Mouse (Mus musculus) E14TG2a.4 (cell line): ENCODE measurements around the gene Rundc3a.
"Not testable (repeated sequence)": the region's sequence is repeated elsewhere in the genome, so short reads cannot be mapped to it uniquely, and the experiment has no call there.

Experiments used
- CTCF ChIP-seq: conservative IDR thresholded peaks from 2 replicates; pipeline ENCODE4 v1.5.1; 2014; ENCODE audit warnings: low read length
- NANOG ChIP-seq: IDR thresholded peaks from 2 replicates; pipeline ENCODE4 v1.6.1; 2014; ENCODE audit warnings: borderline replicate concordance, low read length, mixed read lengths
- POU5F1 ChIP-seq: IDR thresholded peaks from 2 replicates; pipeline ENCODE4 v1.6.1; 2014; ENCODE audit warnings: low read length, borderline replicate concordance

DNA sequence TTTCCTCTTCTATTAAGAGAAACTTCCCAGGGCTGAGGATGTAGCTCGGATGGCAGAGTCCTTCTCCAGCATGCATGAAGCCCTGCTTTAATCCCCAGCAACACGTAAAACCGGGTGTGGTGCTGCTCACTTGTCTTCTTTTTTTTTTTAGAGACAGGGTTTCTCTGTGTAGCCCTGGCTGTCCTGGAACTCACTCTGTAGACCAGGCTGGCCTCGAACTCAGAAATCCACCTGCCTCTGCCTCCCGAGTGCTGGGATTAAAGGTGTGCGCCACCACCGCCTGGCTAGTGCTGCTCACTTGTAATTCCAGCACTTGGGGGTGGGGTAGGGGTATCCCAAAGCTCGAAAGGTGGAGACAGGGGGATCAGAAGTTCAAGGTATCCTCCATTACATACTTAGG, 27.1 kb upstream of the Rundc3a start, which contains the start of gene Slc4a1:
- TF ChIP-seq CTCF, NANOG, POU5F1: not testable (repeated sequence)
